Mouse (Mus musculus) frontal cortex, postnatal 25 days (tissue): Measurements from ENCODE around the gene B4gat1.

ENCODE experiments used
- DNase-seq, 2 experiments: peaks; one replicate each; pipeline ENCODE4 v3.0.0; 2022; ENCODE audit warnings: low spot score in 2 of 2

Gene B4gat1

DNA sequence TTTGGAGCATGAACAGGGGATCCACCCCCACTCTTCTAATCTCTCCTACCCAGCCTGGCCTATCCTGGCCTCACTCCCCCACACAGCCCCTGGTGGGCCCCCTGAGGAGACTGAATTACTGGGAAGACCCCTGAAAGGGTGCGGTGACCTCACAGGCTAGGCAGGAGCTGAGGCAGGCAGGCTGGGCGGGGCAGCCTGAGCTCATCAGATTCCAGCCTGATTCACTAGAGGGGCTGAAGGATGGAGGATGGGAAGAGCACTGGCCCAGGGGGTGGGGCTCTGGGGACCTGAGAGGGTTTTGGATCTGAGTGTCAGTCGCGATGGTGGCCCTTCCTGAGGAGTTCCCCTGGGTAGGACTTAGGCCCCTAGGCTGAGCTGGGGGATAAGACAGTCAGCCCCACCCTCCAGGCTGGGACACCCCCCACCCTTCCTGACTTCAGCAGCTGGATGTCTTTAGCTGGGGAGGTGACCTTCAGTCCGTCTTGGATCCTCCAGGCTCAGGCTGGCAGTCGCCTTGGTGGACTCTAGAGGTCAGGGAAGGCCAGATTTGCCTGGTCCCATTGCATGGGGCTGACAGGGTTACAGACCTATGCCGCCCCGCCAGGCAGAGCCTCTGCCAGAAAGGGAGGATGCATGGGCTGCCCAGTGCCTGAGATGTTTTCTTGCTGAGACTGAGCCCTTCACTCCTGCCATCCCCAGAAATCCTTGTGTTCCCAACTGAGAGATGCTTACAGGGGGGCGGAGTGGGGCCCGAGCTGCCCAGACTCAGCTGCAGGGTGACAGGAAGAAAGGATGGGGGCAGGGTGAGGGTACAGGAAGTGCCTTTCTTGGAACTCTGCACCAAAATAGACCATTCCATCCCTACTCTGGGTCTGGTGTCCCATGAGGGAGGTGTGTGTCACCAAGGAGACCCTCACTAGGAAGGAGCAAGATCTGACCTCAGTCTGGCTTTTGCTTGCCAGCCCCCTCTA is 20.5 kb downstream of the B4gat1 start:
- no peak for DNase-seq

DNA sequence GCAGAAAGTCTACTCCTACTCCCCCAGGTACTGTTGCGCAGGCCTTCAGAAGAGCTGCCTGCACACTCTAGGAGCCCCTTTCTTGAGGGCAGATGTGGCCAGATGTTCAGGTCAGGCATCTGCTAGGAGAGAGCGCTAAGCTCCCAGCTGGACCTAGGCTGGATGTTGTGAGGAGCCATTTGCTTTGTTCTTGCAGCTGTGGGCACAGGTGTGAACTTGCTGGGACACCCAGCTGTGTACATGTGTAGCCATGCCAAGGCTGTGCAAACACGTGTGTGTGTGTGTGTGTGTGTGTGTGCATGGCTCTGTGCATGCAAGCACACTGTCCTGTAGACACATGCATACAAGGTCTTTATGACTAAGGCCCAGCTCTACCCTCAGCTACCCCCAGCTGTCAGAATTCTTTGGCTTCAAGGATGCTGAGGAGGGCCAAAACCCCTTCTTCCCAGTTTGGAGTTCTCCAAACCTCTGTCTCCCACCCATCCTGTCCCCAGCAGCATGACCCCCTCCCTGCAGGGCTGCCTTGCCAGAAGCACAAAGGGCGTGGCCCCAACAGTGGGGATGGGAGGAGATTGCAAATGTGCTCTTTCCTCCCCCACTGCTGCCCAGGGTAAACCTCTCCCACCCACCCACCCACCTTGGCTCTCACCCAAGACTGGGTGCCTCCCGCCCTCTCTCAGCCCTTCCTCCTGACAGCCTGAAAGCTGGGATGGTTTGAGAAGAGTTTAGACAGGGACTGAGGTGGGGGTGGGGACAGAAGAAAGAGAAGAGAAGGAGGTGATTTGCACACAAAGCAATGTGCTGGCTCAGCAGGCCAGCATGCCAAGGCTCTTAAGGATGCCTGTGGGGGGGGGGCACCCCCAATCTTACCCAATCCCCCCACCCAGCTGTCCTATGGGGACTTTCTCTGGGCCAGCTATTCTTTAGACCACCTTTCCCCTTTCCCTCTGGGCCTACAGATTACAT is 22.0 kb downstream of the B4gat1 start:
- no peak for DNase-seq

DNA sequence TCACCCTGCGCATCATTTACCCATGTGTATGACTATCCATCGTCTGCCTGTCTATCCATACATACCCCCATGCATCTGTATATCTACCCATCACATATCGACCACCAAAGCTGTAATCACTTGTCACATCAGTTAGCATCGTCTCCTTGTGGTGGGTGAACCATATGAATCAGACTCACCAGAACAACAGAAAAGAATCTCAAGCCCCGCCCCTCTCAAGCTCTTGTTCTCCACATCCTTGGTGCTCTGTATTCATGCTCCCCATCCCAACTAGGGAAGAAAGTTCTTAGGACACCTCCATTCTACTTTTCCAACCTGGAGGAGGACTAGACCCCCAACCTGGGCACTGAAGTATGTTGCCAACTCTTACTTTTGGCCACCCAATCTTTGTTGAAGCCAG is 23.4 kb downstream of the B4gat1 start:
- no peak for DNase-seq

DNA sequence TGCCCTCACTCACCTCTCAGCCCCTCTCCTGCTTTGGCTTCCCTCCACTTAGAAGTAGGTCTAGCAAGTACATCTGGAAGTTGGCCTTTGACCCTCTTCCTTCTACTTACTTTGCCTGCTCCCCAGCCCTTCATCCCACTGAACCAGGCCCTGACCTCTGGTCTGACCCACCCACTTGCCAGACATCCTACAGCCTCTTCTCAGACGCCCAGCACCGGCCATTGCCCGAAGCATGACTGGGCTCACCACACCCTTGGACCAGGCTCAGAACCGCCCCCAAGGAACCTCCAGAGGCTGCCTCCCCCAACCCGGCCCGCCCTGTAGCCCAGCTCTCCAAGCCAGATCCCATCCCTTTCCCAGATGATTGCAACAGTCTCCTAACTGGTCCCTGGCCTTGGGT is 23.8 kb downstream of the B4gat1 start:
- DNase-seq: no peak

DNA sequence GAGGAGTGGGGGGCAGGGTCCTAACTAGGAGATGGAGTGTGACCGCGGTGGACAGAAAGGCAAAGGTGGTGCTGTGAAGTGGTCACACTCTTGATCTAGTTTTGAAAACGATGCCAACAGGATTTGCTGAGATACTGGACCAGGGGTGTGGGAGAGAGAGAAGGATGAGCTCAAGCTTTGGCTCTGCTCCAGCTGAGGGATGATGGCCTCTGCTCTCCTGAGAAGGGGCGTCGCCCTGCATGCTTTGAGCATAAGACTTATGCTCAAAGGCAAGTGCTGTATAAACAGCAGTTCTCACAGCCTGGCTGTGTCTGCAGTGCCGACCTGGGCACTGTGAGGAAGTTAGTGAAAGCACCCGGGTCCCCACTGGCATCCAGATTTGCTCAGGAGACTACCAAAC is 26.5 kb downstream of the B4gat1 start:
- DNase-seq: no peak

DNA sequence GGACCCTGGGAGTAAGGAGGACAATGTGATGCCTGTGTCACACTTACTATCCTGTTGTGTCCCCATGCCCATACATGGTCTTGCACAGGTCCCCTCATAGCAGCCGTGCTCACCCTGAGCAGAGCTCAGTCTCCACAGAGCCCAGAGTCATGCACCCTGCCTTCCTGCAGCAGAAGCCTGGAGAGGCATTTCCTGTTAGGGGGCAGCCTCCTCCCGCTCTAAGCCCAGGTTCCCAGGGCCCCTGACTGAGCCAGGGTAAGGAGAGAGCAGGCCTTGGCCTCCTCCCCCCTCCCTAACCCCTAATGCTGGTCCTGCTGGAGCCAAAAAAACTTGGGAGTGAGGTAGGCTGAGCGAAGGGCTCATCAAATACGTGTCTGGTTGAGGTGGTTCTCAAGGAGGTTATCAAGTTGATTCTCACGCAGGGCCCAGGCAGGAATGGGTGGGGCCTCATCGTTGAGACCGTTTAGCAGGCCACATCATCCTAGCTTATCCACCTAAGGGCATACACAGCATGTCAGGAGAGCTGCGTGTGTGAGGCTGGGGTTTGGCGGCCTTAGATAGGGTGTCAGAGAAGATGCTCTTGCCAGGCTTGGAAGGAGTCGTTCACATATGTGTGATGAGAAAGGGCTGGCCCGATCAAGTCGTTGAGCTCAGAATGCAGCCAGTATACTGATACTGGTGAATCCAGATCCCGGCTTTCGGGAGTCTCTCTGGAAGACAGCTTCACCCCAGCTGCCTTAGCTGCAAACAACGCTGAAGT is 28.6 kb downstream of the B4gat1 start:
- no peak for DNase-seq

DNA sequence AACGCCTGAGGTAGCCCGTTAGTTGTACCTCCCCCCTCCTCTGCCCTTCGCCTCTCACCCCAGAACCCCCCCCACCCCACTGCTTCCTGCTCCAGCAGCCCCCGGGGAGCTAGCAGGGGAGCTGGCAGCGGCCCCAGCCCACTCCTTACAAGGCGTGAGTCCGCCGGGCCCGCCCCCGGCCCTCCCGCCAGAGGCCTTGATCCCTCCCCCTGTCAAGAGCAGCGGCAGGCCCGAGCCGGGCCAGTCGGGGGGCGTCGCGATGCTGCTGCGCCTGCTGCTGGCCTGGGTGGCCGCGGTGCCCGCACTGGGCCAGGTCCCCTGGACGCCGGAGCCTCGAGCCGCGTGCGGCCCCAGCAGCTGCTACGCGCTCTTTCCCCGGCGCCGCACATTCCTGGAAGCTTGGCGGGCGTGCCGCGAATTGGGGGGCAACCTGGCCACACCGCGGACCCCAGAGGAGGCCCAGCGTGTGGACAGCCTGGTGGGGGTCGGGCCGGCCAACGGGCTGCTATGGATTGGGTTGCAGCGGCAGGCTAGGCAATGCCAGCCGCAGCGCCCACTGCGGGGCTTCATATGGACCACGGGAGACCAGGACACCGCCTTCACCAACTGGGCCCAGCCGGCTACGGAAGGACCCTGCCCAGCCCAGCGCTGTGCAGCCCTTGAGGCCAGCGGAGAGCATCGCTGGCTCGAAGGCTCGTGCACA is 29.4 kb downstream of the B4gat1 start, which contains the start of gene Cd248:
Gene Cd248, plus strand, starts transcription at position 212 of the 703 bp plus-strand sequence.
- no peak for DNase-seq

DNA sequence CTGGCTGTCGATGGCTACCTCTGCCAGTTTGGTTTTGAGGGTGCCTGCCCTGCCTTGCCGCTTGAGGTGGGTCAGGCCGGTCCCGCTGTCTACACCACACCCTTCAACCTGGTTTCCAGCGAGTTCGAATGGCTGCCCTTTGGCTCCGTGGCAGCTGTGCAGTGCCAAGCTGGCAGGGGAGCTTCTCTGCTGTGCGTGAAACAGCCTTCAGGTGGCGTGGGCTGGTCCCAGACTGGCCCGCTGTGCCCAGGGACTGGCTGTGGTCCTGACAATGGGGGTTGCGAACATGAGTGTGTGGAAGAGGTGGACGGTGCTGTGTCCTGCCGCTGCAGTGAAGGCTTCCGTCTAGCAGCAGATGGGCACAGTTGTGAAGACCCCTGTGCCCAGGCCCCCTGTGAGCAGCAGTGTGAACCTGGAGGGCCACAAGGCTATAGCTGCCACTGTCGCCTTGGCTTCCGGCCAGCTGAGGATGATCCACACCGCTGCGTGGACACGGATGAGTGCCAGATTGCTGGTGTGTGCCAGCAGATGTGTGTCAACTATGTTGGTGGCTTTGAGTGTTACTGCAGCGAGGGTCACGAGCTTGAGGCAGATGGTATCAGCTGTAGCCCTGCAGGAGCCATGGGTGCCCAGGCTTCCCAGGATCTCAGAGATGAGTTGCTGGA is 30.1 kb downstream of the B4gat1 start:
- DNase-seq: no peak

DNA sequence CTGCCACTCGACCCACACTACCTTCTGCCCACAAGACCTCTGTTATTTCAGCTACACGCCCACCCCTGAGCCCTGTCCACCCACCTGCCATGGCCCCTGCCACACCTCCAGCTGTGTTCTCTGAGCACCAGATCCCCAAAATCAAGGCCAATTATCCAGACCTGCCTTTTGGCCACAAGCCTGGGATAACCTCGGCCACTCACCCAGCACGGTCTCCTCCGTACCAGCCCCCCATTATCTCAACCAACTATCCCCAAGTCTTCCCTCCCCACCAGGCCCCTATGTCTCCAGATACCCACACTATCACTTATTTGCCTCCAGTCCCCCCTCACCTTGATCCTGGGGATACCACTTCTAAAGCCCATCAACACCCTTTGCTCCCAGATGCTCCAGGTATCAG is 30.9 kb downstream of the B4gat1 start:
- no peak for DNase-seq

DNA sequence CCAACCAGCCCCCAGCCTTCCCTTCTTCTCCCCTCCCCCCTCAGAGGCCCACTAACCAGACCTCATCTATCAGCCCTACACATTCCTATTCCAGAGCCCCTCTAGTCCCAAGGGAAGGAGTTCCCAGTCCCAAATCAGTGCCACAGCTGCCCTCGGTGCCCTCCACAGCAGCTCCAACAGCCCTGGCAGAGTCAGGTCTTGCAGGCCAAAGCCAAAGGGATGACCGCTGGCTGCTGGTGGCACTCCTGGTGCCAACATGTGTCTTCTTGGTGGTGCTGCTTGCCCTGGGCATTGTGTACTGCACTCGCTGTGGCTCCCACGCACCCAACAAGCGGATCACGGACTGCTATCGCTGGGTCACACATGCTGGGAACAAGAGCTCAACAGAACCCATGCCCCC is 31.4 kb downstream of the B4gat1 start:
- no peak for DNase-seq

DNA sequence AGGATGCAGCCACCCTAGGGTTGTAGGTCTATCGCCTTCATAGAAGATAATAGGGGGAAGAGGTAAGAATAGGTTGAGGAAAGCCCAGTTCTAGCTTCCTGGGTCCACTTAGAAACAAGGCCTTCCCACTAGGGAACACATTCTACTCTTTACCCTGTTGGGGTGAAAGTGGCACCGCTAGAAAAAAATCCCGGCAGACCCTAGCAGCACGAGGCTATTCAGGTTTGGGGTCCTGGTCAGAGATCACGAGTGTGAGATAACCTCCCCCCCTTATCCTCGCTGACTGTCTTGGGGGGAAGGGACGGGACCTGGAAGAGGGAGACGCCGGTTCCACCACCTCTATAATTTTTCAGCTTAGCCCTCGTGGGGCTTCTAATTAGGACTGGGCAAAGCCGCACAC is 32.5 kb downstream of the B4gat1 start:
- no peak for DNase-seq

DNA sequence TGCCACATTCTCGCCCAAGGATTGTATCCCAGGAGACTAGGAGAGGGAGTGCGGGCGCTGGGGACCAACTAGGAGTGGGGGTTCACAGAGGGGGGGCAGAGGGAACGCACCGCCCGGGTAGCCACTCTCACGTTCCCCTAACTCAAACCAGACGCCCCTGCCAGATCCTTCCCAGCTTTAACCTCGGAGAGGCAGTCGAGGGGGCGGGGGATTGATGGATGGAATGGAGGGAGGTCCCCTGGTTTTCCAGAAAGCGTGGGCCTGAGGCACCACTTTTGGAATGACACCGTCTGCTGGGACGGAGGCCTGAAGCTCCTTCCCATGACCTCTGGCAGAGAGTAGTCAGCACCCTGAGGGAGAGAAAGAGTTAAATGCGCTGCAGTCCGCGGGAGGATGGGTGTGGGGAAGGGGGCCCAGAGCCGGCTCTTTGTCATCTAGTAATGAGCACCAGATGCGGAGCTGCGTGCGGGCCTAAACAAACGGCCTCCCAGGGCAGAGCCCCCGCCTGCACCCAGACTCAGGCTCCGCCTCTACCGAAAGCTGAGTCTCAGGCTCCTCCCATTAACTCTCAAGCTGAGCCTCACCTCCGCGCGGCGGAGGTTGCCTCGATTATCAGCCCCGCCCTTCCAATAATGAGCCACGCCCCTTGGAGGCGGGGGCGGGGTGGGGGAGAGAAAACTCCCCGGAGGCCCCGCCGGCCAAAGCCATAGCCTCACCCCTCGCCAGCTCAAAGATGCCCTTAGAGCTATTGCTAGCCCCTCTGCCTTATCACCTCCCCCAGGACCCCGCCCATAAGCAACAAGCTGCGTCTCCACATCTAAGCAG is 33.1 kb downstream of the B4gat1 start:
- no peak for DNase-seq

DNA sequence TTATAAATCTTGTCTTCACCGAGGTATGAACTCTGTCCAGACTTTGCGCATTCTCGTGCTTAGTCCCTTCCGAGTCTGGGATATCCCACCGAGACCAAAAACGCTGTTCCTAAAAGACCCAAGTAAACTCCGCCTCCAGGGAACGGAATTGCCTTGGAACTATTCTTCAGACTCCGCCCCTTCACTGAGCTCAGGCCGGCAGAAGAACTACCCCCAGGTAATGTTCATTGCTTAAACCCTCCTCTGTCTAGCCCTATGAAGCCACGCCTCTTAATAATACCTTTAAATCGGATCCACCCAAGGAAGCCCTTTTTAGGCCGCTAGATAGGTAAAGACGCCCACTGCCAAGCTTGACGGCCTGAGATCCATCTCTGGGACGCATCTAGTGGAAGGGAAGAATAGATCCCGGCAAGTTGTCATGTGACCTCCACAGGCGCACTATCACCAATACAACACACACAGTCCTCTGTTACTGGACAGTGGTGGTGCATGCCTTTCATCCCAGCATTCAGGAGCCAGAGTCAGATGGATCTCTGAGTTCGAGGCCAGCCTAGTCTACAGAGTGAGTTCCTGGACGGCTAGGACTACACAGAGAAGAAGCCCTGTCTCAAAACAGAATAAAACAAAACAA is 33.9 kb downstream of the B4gat1 start:
- DNase-seq: no peak

DNA sequence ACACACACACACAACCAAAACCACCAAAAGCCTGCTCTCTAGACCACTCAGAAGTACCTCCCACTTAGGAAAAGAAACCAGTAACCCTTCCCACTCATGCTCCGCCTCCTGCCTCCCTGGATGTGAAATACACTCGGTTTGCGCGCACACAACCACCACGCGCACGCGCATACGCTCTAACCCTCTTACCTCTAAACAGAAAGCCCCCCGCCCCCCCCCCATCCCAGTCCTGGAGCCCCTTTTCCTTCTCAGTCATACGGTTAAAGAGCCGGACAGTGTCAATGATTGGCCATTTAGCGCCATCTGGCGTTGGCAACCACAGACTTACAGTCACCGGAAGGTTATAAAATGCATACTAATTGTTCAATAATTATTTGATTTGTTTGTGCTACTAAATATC is 34.4 kb downstream of the B4gat1 start:
- no peak for DNase-seq

DNA sequence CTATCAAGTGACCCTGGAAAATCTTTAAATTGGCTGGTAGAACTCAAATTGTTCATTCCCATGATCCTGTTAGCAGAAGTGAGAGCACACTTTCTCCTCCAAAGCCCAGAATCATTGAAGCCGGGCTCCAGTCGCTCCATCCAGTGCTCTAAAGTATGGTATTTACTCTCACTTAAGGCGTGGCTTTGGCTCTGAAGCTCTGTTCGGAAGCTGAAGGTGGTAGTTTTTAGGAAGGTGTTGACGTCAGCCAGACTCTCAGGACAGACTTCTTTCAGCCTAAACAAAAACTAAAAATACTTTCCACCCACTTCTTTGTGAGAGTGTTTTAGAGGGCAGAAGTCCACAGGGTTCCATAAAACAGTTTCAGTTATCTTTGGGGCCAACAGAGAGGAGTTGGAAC is 34.9 kb downstream of the B4gat1 start:
- DNase-seq: no peak

DNA sequence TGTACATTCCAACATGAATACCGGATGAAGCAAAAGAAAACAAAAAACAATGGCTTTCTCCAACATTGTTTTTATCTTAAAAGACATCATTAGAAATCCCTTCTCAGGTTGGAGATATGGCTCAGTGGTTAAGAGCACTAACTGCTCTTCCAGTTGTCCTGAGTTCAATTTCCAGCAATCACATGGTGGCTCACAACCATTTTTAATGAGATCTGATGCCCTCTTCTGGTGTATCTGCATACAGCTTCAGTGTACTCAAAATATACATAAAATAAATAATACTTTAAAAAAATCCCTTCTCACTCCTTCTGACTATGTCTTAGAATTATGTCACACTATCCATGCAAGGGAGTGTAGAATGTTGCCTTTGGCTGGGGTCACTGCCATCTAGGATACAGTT is 40.7 kb downstream of the B4gat1 start:
- no peak for DNase-seq

DNA sequence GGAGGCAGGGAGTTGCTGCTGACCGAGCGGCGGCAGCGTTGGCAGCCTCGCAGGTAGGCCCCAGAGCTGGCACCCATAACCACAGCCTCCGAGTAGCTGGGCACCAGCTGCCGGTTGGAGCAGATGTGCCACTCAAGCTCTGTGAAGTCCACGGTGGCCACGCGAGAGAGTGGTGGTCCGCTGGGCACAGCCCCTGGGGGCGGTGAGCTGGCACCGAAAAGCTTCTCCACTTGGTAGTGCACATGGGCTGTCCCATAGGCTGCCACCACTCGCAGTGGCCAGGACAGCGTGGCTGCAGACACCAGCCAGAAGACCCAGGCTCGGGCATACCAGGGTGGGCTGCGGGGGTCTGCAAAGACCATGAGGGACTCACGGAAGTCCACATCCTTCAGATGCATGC is 43.4 kb downstream of the B4gat1 start:
- no peak for DNase-seq

DNA sequence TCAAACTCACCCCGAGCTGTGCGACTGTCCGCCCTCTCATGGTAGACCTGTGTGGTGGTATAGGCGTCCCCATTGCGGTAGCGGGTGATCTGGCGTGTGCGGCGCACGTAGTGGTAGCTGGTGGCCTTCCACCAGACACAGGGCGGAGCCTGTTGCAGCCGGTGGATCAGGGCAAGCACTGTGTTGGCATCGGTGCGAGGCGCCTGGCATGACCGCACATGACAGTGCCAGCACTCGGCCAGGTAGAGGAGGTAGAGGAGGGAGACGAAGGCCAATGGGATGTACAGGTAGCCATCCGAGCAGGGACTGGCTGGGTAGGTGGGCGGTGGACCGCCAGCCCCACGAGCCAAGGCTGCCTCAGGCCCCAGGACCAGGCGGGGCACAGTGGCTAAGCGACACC is 44.0 kb downstream of the B4gat1 start:
- no peak for DNase-seq
